Mouse (Mus musculus): ENCODE measurements around the gene Ap3s2. TPM values are rescaled to one million over a fixed set of nuclear protein-coding genes. Genes with fewer than 3 reads are reported as not detected.

Gene Ap3s2
- polyA plus RNA-seq, 1 experiment from 2014 or later, result 63.4 TPM

GRCm38 (mm10) chr7:79883613-79884334 lies 36.7 kb downstream of the Ap3s2 start:
- Histone ChIP-seq H3K27me3 (no peaks in the 10 kb centered on the region), H3K27ac (replicated peaks) (no peak overlapping the region), H3K36me3 (peaks cover 64% of the 10 kb centered on the region), H3K9me3 (no peaks in the 10 kb centered on the region), H3K4me1 (replicated peaks) (no peaks in the 10 kb centered on the region), H3K9ac (no peak overlapping the region), H3K4me2 (no peak overlapping the region), H3K4me3 (no peak overlapping the region)
- WGBS, result 90% methylated on average over 7 of the region's 7 CpGs
- ATAC-seq (ENCODE audit: low read depth), result no peak

GRCm38 (mm10) chr7:79881901-79882300 lies 38.5 kb downstream of the Ap3s2 start:
- peaks cover 69% of the 10 kb centered on the region for H3K36me3 ChIP-seq
- H3K9ac ChIP-seq, result no peak overlapping the region
- no peak overlapping the region for H3K4me2 ChIP-seq
- no peaks in the 10 kb centered on the region for H3K4me1 ChIP-seq (replicated peaks)
- no peaks in the 10 kb centered on the region for H3K27me3 ChIP-seq
- H3K9me3 ChIP-seq, result no peaks in the 10 kb centered on the region
- no peak overlapping the region for H3K27ac ChIP-seq (replicated peaks)
- WGBS, result 92% methylated on average over 6 of the region's 6 CpGs
- H3K4me3 ChIP-seq, result no peak overlapping the region
- no peak for ATAC-seq (ENCODE audit: low read depth)

GRCm38 (mm10) chr7:79880998-79881397 lies 39.5 kb downstream of the Ap3s2 start:
- H3K36me3 ChIP-seq, result peaks cover 75% of the 10 kb centered on the region
- H3K9ac ChIP-seq, result no peak overlapping the region
- WGBS, result 65% methylated on average over 3 of the region's 3 CpGs
- no peaks in the 10 kb centered on the region for H3K4me1 ChIP-seq (replicated peaks)
- no peaks in the 10 kb centered on the region for H3K27me3 ChIP-seq
- no peak overlapping the region for H3K4me3 ChIP-seq
- no peak overlapping the region for H3K27ac ChIP-seq (replicated peaks)
- no peaks in the 10 kb centered on the region for H3K9me3 ChIP-seq
- ATAC-seq (ENCODE audit: low read depth), result no peak
- H3K4me2 ChIP-seq, result no peak overlapping the region

GRCm38 (mm10) chr7:79880033-79880432 lies 40.4 kb downstream of the Ap3s2 start:
- no peak overlapping the region for H3K9ac ChIP-seq
- H3K4me1 ChIP-seq (replicated peaks), result no peaks in the 10 kb centered on the region
- H3K27ac ChIP-seq (replicated peaks), result no peak overlapping the region
- no peak overlapping the region for H3K4me2 ChIP-seq
- no peaks in the 10 kb centered on the region for H3K9me3 ChIP-seq
- no peak overlapping the region for H3K4me3 ChIP-seq
- peaks cover 70% of the 10 kb centered on the region for H3K36me3 ChIP-seq
- H3K27me3 ChIP-seq, result no peaks in the 10 kb centered on the region
- ATAC-seq (ENCODE audit: low read depth), result no peak
- 83% methylated on average over 6 of the region's 6 CpGs for WGBS

- Histone ChIP-seq H3K9me3 (no peaks in the 10 kb centered on the region), H3K4me1 (replicated peaks) (no peaks in the 10 kb centered on the region), H3K4me2 (no peak overlapping the region), H3K36me3 (peaks cover 64% of the 10 kb centered on the region), H3K4me3 (no peak overlapping the region), H3K27ac (replicated peaks) (no peak overlapping the region), H3K27me3 (no peaks in the 10 kb centered on the region), H3K9ac (no peak overlapping the region)
- WGBS, result 33% methylated on average over 2 of the region's 2 CpGs
- no peak for ATAC-seq (ENCODE audit: low read depth)
These were observed 41.9 kb downstream of the Ap3s2 start for GRCm38 (mm10) chr7:79878455-79879025.

GRCm38 (mm10) chr7:79873407-79873806 lies 47.0 kb downstream of the Ap3s2 start:
- no peak for ATAC-seq (ENCODE audit: low read depth)
- 88% methylated on average over 6 of the region's 6 CpGs for WGBS
- H3K9me3 ChIP-seq, result no peaks in the 10 kb centered on the region
- no peak overlapping the region for H3K4me2 ChIP-seq
- H3K27ac ChIP-seq (replicated peaks), result no peak overlapping the region
- no peaks in the 10 kb centered on the region for H3K4me1 ChIP-seq (replicated peaks)
- H3K4me3 ChIP-seq, result no peak overlapping the region
- no peaks in the 10 kb centered on the region for H3K27me3 ChIP-seq
- H3K9ac ChIP-seq, result no peak overlapping the region
- peaks cover 17% of the 10 kb centered on the region; the same call in 1 of the 2 replicates for H3K36me3 ChIP-seq

GRCm38 (mm10) chr7:79871797-79872345 lies 48.6 kb downstream of the Ap3s2 start:
- H3K4me1 ChIP-seq (replicated peaks), result peaks cover 6% of the 10 kb centered on the region; the same call in 1 of the 2 replicates
- no peak overlapping the region for H3K27ac ChIP-seq (replicated peaks)
- H3K4me3 ChIP-seq, result no peak overlapping the region
- no peak for ATAC-seq (ENCODE audit: low read depth)
- peaks cover 10% of the 10 kb centered on the region; the same call in 1 of the 2 replicates for H3K36me3 ChIP-seq
- no peak overlapping the region for H3K4me2 ChIP-seq
- H3K9me3 ChIP-seq, result no peaks in the 10 kb centered on the region
- no peaks in the 10 kb centered on the region for H3K27me3 ChIP-seq
- 86% methylated on average over 6 of the region's 6 CpGs for WGBS
- H3K9ac ChIP-seq, result no peak overlapping the region

GRCm38 (mm10) chr7:79869072-79869719 lies 51.3 kb downstream of the Ap3s2 start:
- no peaks in the 10 kb centered on the region for H3K9me3 ChIP-seq
- H3K27me3 ChIP-seq, result no peaks in the 10 kb centered on the region
- no peak overlapping the region for H3K9ac ChIP-seq
- H3K4me1 ChIP-seq (replicated peaks), result peaks cover 6% of the 10 kb centered on the region; the same call in 1 of the 2 replicates
- no peak overlapping the region for H3K4me2 ChIP-seq
- 54% methylated on average over 6 of the region's 6 CpGs for WGBS
- no peak overlapping the region for H3K4me3 ChIP-seq
- ATAC-seq (ENCODE audit: low read depth), result no peak
- no peak overlapping the region for H3K27ac ChIP-seq (replicated peaks)
- H3K36me3 ChIP-seq, result no peaks in the 10 kb centered on the region

GRCm38 (mm10) chr7:79868475-79868874 lies 52.0 kb downstream of the Ap3s2 start:
- Histone ChIP-seq H3K36me3 (no peaks in the 10 kb centered on the region), H3K27me3 (no peaks in the 10 kb centered on the region), H3K4me1 (replicated peaks) (peaks cover 6% of the 10 kb centered on the region; the same call in 1 of the 2 replicates), H3K27ac (replicated peaks) (no peak overlapping the region), H3K4me2 (no peak overlapping the region), H3K9ac (no peak overlapping the region), H3K4me3 (no peak overlapping the region), H3K9me3 (no peaks in the 10 kb centered on the region)
- WGBS, result 78% methylated on average over 7 of the region's 7 CpGs
- no peak for ATAC-seq (ENCODE audit: low read depth)

- WGBS, result 68% methylated on average over 13 of the region's 13 CpGs
- H3K27me3 ChIP-seq, result no peaks in the 10 kb centered on the region
- H3K4me1 ChIP-seq (replicated peaks), result peaks cover 6% of the 10 kb centered on the region; the same call in 1 of the 2 replicates
- H3K36me3 ChIP-seq, result no peaks in the 10 kb centered on the region
- ATAC-seq (ENCODE audit: low read depth), result no peak
- H3K4me2 ChIP-seq, result no peak overlapping the region
- H3K4me3 ChIP-seq, result no peak overlapping the region
- no peak overlapping the region for H3K9ac ChIP-seq
- no peak overlapping the region for H3K27ac ChIP-seq (replicated peaks)
- no peaks in the 10 kb centered on the region for H3K9me3 ChIP-seq
These were observed 52.6 kb downstream of the Ap3s2 start for GRCm38 (mm10) chr7:79867861-79868260.

- WGBS, result 64% methylated on average over 3 of the region's 3 CpGs
These were observed 54.0 kb downstream of the Ap3s2 start for GRCm38 (mm10) chr7:79866294-79867000.

GRCm38 (mm10) chr7:79861794-79862193 lies 58.7 kb downstream of the Ap3s2 start:
- H3K4me2 ChIP-seq, result no peak overlapping the region
- no peak for ATAC-seq (ENCODE audit: low read depth)
- no peak overlapping the region for H3K27ac ChIP-seq (replicated peaks)
- H3K9me3 ChIP-seq, result no peaks in the 10 kb centered on the region
- no peak overlapping the region for H3K4me3 ChIP-seq
- no peak overlapping the region for H3K9ac ChIP-seq
- no peaks in the 10 kb centered on the region for H3K36me3 ChIP-seq
- 86% methylated on average over 8 of the region's 8 CpGs for WGBS
- no peaks in the 10 kb centered on the region for H3K4me1 ChIP-seq (replicated peaks)
- H3K27me3 ChIP-seq, result no peaks in the 10 kb centered on the region

More at GRCm38 (mm10) chr7:79866294-79867000, 54.0 kb downstream of the Ap3s2 start:
- Histone ChIP-seq H3K27ac (replicated peaks) (no peak overlapping the region), H3K9me3 (no peaks in the 10 kb centered on the region), H3K4me1 (replicated peaks) (peaks cover 6% of the 10 kb centered on the region; the same call in 1 of the 2 replicates), H3K4me2 (no peak overlapping the region), H3K4me3 (no peak overlapping the region), H3K9ac (no peak overlapping the region), H3K36me3 (no peaks in the 10 kb centered on the region), H3K27me3 (no peaks in the 10 kb centered on the region)
- ATAC-seq (ENCODE audit: low read depth), result no peak
